Mouse (Mus musculus) embryonic fibroblast, embryonic 13.5 days (primary cell): ENCODE data around the gene Stat5a. TPM values are rescaled to one million over a fixed set of nuclear protein-coding genes. Genes with fewer than 3 reads are reported as not detected.

Experiments used
- H3K27ac ChIP-seq: 2 replicates; pipeline ENCODE4 v1.5.1; 2012; ENCODE audit warnings: low read length, control low read depth, inconsistent platforms; ENCODE audit not compliant: insufficient read depth
- H3K4me1 ChIP-seq: 2 replicates; pipeline ENCODE4 v1.6.1; 2011; ENCODE audit warnings: low read length; ENCODE audit not compliant: control insufficient read depth, insufficient read depth
- H3K4me3 ChIP-seq: 2 replicates; pipeline ENCODE4 v1.5.1; 2011; ENCODE audit warnings: mild to moderate bottlenecking, control low read depth, low read length; ENCODE audit not compliant: insufficient read depth
- CTCF ChIP-seq: IDR thresholded peaks from 2 replicates; pipeline ENCODE4 v1.5.1; 2011; ENCODE audit warnings: mild to moderate bottlenecking, control low read depth, low read length, moderate library complexity, borderline replicate concordance; ENCODE audit not compliant: insufficient read depth
- POLR2A ChIP-seq: IDR thresholded peaks from 2 replicates; pipeline ENCODE4 v1.6.1; 2011; ENCODE audit warnings: low read depth, mild to moderate bottlenecking, control low read depth, low read length, moderate library complexity
- polyA plus RNA-seq: library from polyadenylated mRNA; stranded (reverse); fragments of >200 nt; gene quantifications from 2 replicates; pipeline ENCODE4 v1.2.4, GENCODE M21; 2011; ENCODE audit warnings: low read depth; ENCODE audit not compliant: missing spikeins, insufficient read length

Stat5a gene
- polyA plus RNA-seq, 1 experiment: 12.4 TPM

GRCm38 (mm10) chr11:100908112-100908511 is 49.0 kb downstream of the Stat5a start:
- no peak for TF ChIP-seq POLR2A
- TF ChIP-seq CTCF: no peak
- H3K27ac ChIP-seq: no peak overlapping the region
- no peak overlapping the region for H3K4me3 ChIP-seq
- H3K4me1 ChIP-seq: 0 out of 2 replicates have a peak, but pooled peaks cover 4% of the 10 kb centered on the region

- H3K4me1 ChIP-seq: 0 out of 2 replicates have a peak, but pooled peaks cover 6% of the 10 kb centered on the region
- TF ChIP-seq POLR2A (no peak), CTCF (no peak)
- H3K4me3 ChIP-seq: no peak overlapping the region
- no peak overlapping the region for H3K27ac ChIP-seq
Measured at GRCm38 (mm10) chr11:100908567-100908966, 49.4 kb downstream of the Stat5a start.

GRCm38 (mm10) chr11:100912401-100913155 is 53.4 kb downstream of the Stat5a start:
- no peak overlapping the region for H3K27ac ChIP-seq
- TF ChIP-seq POLR2A: no peak
- H3K4me1 ChIP-seq: peaks cover 8% of the 10 kb centered on the region
- H3K4me3 ChIP-seq: no peak overlapping the region

- H3K4me1 ChIP-seq: peaks cover 8% of the 10 kb centered on the region
- H3K4me3 ChIP-seq: no peak overlapping the region
- TF ChIP-seq CTCF: no peak
- no peak for TF ChIP-seq POLR2A
- H3K27ac ChIP-seq: 0 out of 2 replicates have a peak overlapping the region, but pooled peaks have one; percentile 0
Measured at GRCm38 (mm10) chr11:100914415-100914814, 55.3 kb downstream of the Stat5a start.

GRCm38 (mm10) chr11:100915063-100915462 is 55.9 kb downstream of the Stat5a start:
- H3K4me1 ChIP-seq: peaks cover 8% of the 10 kb centered on the region
- TF ChIP-seq CTCF (no peak), POLR2A (no peak)

GRCm38 (mm10) chr11:100916432-100916971 is 57.4 kb downstream of the Stat5a start:
- TF ChIP-seq POLR2A: no peak
- TF ChIP-seq CTCF: no peak
- Histone ChIP-seq H3K27ac (no peak overlapping the region), H3K4me3 (no peak overlapping the region), H3K4me1 (peaks cover 8% of the 10 kb centered on the region)

More at GRCm38 (mm10) chr11:100915063-100915462, 55.9 kb downstream of the Stat5a start:
- Histone ChIP-seq H3K27ac (no peak overlapping the region), H3K4me3 (no peak overlapping the region)

GRCm38 (mm10) chr11:100918007-100918406 is 58.9 kb downstream of the Stat5a start:
- no peak for TF ChIP-seq CTCF
- TF ChIP-seq POLR2A: no peak
- peaks cover 4% of the 10 kb centered on the region for H3K4me1 ChIP-seq
- no peak overlapping the region for H3K4me3 ChIP-seq
- no peak overlapping the region for H3K27ac ChIP-seq

- H3K4me3 ChIP-seq: no peak overlapping the region
- no peak overlapping the region for H3K27ac ChIP-seq
- no peaks in the 10 kb centered on the region for H3K4me1 ChIP-seq
- TF ChIP-seq POLR2A: no peak
- no peak for TF ChIP-seq CTCF
Measured at GRCm38 (mm10) chr11:100920887-100921624, 61.9 kb downstream of the Stat5a start.

GRCm38 (mm10) chr11:100924386-100924919 is 65.3 kb downstream of the Stat5a start:
- Histone ChIP-seq H3K4me1 (no peaks in the 10 kb centered on the region), H3K27ac (no peak overlapping the region), H3K4me3 (no peak overlapping the region)
- TF ChIP-seq POLR2A (no peak), CTCF (no peak)
